Mouse (Mus musculus): Measurements from ENCODE around the gene Sbno2.

Gene Sbno2

GRCm38 (mm10) chr10:80036832-80037231 is 68.5 kb downstream of the Sbno2 start:
- no peak for DNase-seq (ENCODE audit: low read depth)

GRCm38 (mm10) chr10:80035686-80036085 is 69.7 kb downstream of the Sbno2 start:
- no peak for DNase-seq (ENCODE audit: low read depth)

- DNase-seq (ENCODE audit: low read depth) = no peak
Measured at GRCm38 (mm10) chr10:80035148-80035547, 70.2 kb downstream of the Sbno2 start.

- no peak for DNase-seq (ENCODE audit: low read depth)
Measured at GRCm38 (mm10) chr10:80033511-80034391, 71.6 kb downstream of the Sbno2 start.

- peak; percentile 72 for DNase-seq (ENCODE audit: low read depth)
Measured at GRCm38 (mm10) chr10:80032799-80033480, 72.4 kb downstream of the Sbno2 start.

GRCm38 (mm10) chr10:80030736-80031135 is 74.6 kb downstream of the Sbno2 start:
- DNase-seq (ENCODE audit: low read depth) = no peak

GRCm38 (mm10) chr10:80030191-80030590 is 75.2 kb downstream of the Sbno2 start:
- no peak for DNase-seq (ENCODE audit: low read depth)

- no peak for DNase-seq (ENCODE audit: low read depth)
Measured at GRCm38 (mm10) chr10:80028521-80028846, 76.9 kb downstream of the Sbno2 start.

- no peak for DNase-seq (ENCODE audit: low read depth)
Measured at GRCm38 (mm10) chr10:80027681-80028520, 77.5 kb downstream of the Sbno2 start.

- DNase-seq (ENCODE audit: low read depth) = no peak
Measured at GRCm38 (mm10) chr10:80025889-80026288, 79.5 kb downstream of the Sbno2 start.

GRCm38 (mm10) chr10:80025463-80025862 is 79.9 kb downstream of the Sbno2 start:
- DNase-seq (ENCODE audit: low read depth) = no peak

GRCm38 (mm10) chr10:80025044-80025347 is 80.4 kb downstream of the Sbno2 start:
- no peak for DNase-seq (ENCODE audit: low read depth)

- no peak for DNase-seq (ENCODE audit: low read depth)
Measured at GRCm38 (mm10) chr10:80024229-80025043, 80.9 kb downstream of the Sbno2 start.

- no peak for DNase-seq (ENCODE audit: low read depth)
Measured at GRCm38 (mm10) chr10:80023758-80024157, 81.6 kb downstream of the Sbno2 start.

GRCm38 (mm10) chr10:80022806-80023205 is 82.6 kb downstream of the Sbno2 start:
- DNase-seq (ENCODE audit: low read depth) = no peak

GRCm38 (mm10) chr10:80022164-80022563 is 83.2 kb downstream of the Sbno2 start:
- no peak for DNase-seq (ENCODE audit: low read depth)

GRCm38 (mm10) chr10:80021320-80021641 is 84.1 kb downstream of the Sbno2 start:
- DNase-seq (ENCODE audit: low read depth) = no peak

GRCm38 (mm10) chr10:80020603-80021319 is 84.6 kb downstream of the Sbno2 start:
- DNase-seq (ENCODE audit: low read depth) = no peak

- DNase-seq (ENCODE audit: low read depth) = no peak
Measured at GRCm38 (mm10) chr10:80020191-80020590, 85.2 kb downstream of the Sbno2 start.

- no peak for DNase-seq (ENCODE audit: low read depth)
Measured at GRCm38 (mm10) chr10:80019471-80020131, 85.8 kb downstream of the Sbno2 start.

Measured in c-Kit-positive CD71-negative TER-119-negative erythroid progenitor cells, embryonic 14.5 days (primary cell).